Mouse (Mus musculus) bone marrow macrophage, adult 2 months (primary cell): ENCODE measurements around the gene Scrg1.

Experiments used
- CTCF ChIP-seq: IDR thresholded peaks from 2 replicates; pipeline ENCODE4 v1.5.1; 2012; ENCODE audit warnings: low read depth, mild to moderate bottlenecking, low read length, moderate library complexity
- POLR2A ChIP-seq: IDR thresholded peaks from 2 replicates; pipeline ENCODE4 v1.6.1; 2012; ENCODE audit warnings: mild to moderate bottlenecking, low read depth, low read length, borderline replicate concordance

- TF ChIP-seq POLR2A (no peak), CTCF (no peak)
Measured at GRCm38 (mm10) chr8:57457152-57457551, 1.4 kb downstream of the Scrg1 start.
